Mouse (Mus musculus) liver, embryonic 11.5 days (tissue): ENCODE measurements around the gene Slc25a45. TPM values are rescaled to one million over a fixed set of nuclear protein-coding genes. Genes with fewer than 3 reads are reported as not detected.

Experiments used
- ATAC-seq: fragments of 200-750 bp; cut with Nextera tagmentation; replicated peaks from 2 replicates; pipeline ENCODE4 v1.8.0; 2017; ENCODE audit warnings: moderate number of reproducible peaks, mild to moderate bottlenecking, moderate TSS enrichment, moderate library complexity; ENCODE audit not compliant: low FRiP score
- DNase-seq: peaks from one replicate; pipeline ENCODE4 v3.0.0-alpha.2; 2017; ENCODE audit warnings: low spot score
- H3K27ac ChIP-seq: fragments of 300-500 bp; sonication (generic); 2 replicates; pipeline ENCODE4 v1.5.1; 2014; ENCODE audit warnings: mild to moderate bottlenecking, low read depth, low read length, control low read depth
- H3K27me3 ChIP-seq: fragments of 300-500 bp; sonication (generic); replicated peaks from 2 replicates; pipeline ENCODE4 v1.6.1; 2014; ENCODE audit warnings: low read length, mixed read lengths; ENCODE audit not compliant: control insufficient read depth, insufficient read depth
- H3K36me3 ChIP-seq: fragments of 300-500 bp; sonication (generic); 2 replicates; pipeline ENCODE4 v1.6.1; 2014; ENCODE audit warnings: mild to moderate bottlenecking, low read length, moderate library complexity, mixed read lengths; ENCODE audit not compliant: control insufficient read depth, insufficient read depth
- H3K4me1 ChIP-seq: fragments of 300-500 bp; sonication (generic); replicated peaks from 2 replicates; pipeline ENCODE4 v1.6.1; 2014; ENCODE audit warnings: low read length, mixed read lengths; ENCODE audit not compliant: control insufficient read depth, insufficient read depth
- H3K4me2 ChIP-seq: fragments of 300-500 bp; sonication (generic); 2 replicates; pipeline ENCODE4 v1.6.1; 2014; ENCODE audit warnings: mild to moderate bottlenecking, control low read depth, moderate library complexity
- H3K4me3 ChIP-seq: fragments of 300-500 bp; sonication (generic); 2 replicates; pipeline ENCODE4 v1.5.1; 2014; ENCODE audit warnings: low read depth, low read length, control low read depth
- H3K9ac ChIP-seq: fragments of 300-500 bp; sonication (generic); 2 replicates; pipeline ENCODE4 v1.6.1; 2014; ENCODE audit warnings: low read depth, low read length, control low read depth
- H3K9me3 ChIP-seq: fragments of 300-500 bp; sonication (generic); 2 replicates; pipeline ENCODE4 v1.6.1; 2016; ENCODE audit warnings: low read length, inconsistent platforms, mixed read lengths; ENCODE audit not compliant: control insufficient read depth
- WGBS: fragments of 180-500 bp; shearing (Covaris S2); extraction: QIAGEN DNeasy Blood & Tissue Kit; methylation state at CpG from one replicate; pipeline ENCODE4 v1.1.7; 2014; 5-methylcytosine and 5-hydroxymethylcytosine counted together
- polyA plus RNA-seq: library from polyadenylated mRNA; unstranded; fragments of >200 nt; fragmentation: Nextera tagmentation; extraction: Ambion mirVana; gene quantifications from 2 replicates; pipeline ENCODE4 v1.2.1, GENCODE M21; 2014

Gene Slc25a45
- polyA plus RNA-seq, 1 experiment from 2014 or later: 8.2 TPM

DNA sequence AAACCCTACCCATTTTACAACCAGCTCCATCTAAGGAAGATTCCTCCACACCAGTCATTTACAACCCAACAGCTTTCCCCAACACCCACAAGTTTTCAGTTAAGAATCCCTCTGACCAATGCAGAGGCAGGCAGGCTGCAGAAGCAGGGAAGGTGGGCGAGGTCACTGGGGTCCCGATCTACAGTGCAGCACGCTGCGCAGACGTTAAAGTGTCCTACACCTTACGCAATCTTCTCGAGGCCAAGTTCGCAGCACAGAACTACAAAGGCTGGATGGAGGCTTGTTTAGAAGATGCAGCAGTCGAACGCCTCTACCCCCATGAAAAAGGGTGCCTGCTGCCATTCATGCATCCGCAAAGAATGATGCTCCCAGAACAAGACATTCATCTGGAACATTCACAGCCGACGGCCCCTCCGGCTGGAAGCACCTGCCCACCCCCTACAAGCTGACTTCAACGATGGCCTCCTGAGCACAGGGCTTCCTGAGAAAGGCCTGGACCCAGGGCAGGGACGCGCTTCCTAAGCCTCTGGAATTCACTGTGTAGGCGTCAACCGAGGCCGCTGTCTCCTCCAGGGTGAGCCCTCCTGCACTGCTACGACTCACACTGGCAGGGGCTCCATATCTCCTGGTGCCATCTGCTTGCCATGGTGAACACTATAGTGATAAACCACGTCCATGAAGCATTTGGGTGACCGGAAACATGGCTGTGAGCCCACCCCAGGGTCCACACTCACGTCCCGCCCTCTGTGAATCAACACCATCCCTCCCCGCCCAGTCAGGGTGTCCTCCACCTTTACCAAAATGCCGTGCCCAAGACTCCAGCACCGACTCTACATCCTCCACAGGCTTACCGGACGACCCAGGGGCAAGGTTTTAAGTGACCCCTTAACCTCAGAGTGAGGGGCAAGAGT is 33.6 kb upstream of the Slc25a45 start:
- ATAC-seq (peak; percentile 27; the same call in 1 of the 2 replicates), DNase-seq (no peak)
- Histone ChIP-seq H3K9ac (peak overlapping the region; percentile 65), H3K4me1 (peaks cover 72% of the 10 kb centered on the region), H3K9me3 (no peaks in the 10 kb centered on the region), H3K4me2 (peak overlapping the region; percentile 78), H3K27ac (peak overlapping the region; percentile 98), H3K36me3 (no peaks in the 10 kb centered on the region), H3K27me3 (no peaks in the 10 kb centered on the region), H3K4me3 (peak overlapping the region; percentile 46)
- WGBS: 52% methylated on average over 30 of the region's 30 CpGs

DNA sequence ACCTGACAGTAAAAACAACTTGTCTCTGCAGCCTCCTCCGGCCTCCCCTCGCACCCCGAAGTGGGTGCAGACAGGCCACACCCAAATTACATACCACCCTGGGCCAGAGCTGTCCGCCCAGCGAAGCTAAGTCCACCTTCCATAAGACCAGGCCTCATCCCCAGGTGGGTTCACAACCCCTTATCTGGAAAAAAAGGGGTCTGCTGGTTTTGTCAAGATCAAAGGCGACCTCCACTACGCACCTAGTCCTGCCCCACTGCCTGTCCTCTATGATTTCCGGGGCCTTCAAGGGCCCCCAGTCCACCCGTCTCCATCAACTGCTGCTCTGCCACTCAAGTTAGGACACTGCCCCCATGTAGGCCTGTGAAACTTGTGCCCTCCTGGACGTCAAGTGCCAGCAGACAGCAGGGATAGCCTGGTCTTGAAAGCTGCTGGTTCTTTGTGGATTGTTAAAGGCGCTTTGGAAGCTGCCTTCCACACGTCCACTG is 32.7 kb upstream of the Slc25a45 start:
- Histone ChIP-seq H3K9ac (peak overlapping the region; percentile 65), H3K4me1 (peaks cover 80% of the 10 kb centered on the region), H3K27ac (peak overlapping the region; percentile 98), H3K4me2 (peak overlapping the region; percentile 78), H3K9me3 (no peaks in the 10 kb centered on the region), H3K36me3 (no peaks in the 10 kb centered on the region), H3K27me3 (no peaks in the 10 kb centered on the region), H3K4me3 (peak overlapping the region; percentile 46)
- ATAC-seq (no peak), DNase-seq (peak; percentile 53)
- WGBS: 43% methylated on average over 12 of the region's 12 CpGs

DNA sequence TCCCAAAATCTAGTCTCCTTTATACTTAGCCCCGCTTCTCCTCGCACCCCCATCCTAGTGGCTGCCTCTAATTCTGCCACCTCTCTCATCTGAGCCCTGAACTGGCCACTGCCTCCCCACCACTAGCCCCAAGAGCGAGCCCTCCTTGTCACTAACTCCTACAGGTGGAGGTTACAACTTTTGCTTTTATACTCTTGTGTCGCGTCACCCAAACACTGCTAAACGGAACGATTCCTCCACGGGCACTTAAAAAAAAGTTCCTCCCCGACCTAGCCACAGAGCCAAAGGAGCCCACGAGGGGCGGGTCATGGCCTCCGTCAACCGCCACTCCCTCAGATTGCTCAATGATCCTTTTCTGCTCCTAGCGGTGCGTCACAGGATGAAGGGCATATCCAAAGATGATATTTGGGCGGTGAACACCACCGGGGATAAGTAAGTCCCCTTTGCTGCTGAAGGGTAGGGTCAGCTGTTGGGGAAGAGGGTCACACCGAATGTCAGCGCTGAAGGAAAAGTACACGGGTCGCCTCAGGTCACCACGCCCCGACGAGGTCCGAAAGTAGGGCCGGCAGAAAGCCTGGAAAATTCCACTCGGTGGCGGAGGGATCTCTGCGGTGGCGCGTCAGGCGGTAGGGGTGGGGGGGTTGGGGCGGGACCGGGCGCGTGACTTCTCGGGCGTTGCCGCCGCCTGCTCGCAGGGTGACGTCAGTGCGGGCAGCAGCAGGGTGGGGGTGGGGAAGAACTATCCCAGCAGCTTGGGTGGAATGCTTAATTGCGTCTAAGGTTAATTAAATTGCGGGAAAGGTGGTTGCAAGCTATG is 32.1 kb upstream of the Slc25a45 start:
- H3K9me3 ChIP-seq: no peaks in the 10 kb centered on the region
- no peaks in the 10 kb centered on the region for H3K36me3 ChIP-seq
- peak overlapping the region; percentile 98 for H3K27ac ChIP-seq
- WGBS: 2% methylated on average over 45 of the region's 45 CpGs
- H3K4me1 ChIP-seq: peaks cover 86% of the 10 kb centered on the region
- peak overlapping the region; percentile 46 for H3K4me3 ChIP-seq
- no peaks in the 10 kb centered on the region for H3K27me3 ChIP-seq
- peak overlapping the region; percentile 78 for H3K4me2 ChIP-seq
- ATAC-seq (peak; percentile 54; the same call in 1 of the 2 replicates), DNase-seq (peak; percentile 97)
- peak overlapping the region; percentile 65 for H3K9ac ChIP-seq

DNA sequence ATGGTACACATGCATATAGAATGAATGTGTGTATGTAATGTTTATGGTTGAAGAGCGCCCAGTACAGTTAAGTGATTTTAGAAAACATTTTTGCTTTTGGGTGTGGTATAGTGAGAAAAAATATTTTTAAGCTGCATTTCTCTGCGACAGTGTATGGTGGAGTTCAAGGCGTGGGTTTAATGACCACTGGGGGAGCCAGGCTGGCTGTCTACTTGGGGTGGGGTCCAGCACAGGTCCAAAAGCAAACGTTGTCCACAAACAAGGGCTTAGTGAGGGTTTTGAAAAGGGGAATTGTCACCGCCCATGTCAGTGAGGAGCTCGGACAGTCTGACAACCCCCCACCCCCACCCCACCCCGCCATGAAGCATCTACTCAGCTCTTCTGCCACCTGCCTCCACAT is 31.5 kb upstream of the Slc25a45 start:
- Histone ChIP-seq H3K9ac (peak overlapping the region; percentile 65), H3K4me1 (peaks cover 86% of the 10 kb centered on the region), H3K36me3 (no peaks in the 10 kb centered on the region), H3K27me3 (no peaks in the 10 kb centered on the region), H3K9me3 (no peaks in the 10 kb centered on the region), H3K27ac (peak overlapping the region; percentile 98), H3K4me3 (peak overlapping the region; percentile 46), H3K4me2 (peak overlapping the region; percentile 78)
- 2% methylated on average over 7 of the region's 7 CpGs for whole genome bisulfite sequencing
- DNase-seq (peak; percentile 64), ATAC-seq (no peak)

DNA sequence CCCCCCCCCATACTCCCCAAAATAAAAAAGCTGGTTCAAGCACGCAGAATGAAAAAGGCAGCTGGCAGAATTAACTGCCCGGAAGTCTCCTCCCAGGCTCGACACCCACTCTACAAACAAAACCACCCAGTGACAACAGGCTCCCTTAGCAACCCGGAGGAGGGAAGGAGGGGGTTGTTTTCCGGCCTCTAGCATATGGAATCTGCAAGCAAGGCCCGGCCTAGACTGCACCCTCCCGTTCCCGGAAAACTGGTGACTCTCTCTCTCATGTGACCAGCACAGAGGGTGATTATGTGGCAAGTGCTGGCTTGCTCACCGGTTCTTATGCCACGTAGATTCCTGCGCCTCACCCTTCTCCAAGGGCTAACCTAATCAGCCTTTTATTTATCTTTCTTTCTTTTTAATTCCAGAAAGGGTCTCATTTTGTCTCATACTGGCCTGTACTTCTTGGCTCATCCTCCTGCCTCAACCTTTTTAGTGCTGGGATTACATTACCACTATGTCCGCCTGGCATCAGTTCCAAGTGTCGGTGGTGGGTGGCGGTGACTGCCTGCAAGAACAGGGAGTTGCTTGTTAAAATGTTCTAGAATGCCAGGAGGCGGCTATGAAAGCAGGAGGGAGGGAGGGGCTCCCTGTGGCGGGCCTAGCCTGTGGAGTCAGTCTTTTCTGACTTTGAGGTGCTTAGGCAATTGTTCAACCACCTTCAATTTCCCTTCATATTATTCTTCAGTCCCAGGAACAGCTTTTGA is 30.9 kb upstream of the Slc25a45 start:
- H3K27ac ChIP-seq: peak overlapping the region; percentile 98
- peak; percentile 81 for DNase-seq
- H3K9ac ChIP-seq: peak overlapping the region; percentile 65
- H3K4me3 ChIP-seq: peak overlapping the region; percentile 46
- peak; percentile 66 for ATAC-seq
- peak overlapping the region; percentile 78 for H3K4me2 ChIP-seq
- H3K36me3 ChIP-seq: no peaks in the 10 kb centered on the region
- no peaks in the 10 kb centered on the region for H3K27me3 ChIP-seq
- H3K4me1 ChIP-seq: peaks cover 85% of the 10 kb centered on the region
- 7% methylated on average over 16 of the region's 16 CpGs for WGBS
- no peaks in the 10 kb centered on the region for H3K9me3 ChIP-seq

DNA sequence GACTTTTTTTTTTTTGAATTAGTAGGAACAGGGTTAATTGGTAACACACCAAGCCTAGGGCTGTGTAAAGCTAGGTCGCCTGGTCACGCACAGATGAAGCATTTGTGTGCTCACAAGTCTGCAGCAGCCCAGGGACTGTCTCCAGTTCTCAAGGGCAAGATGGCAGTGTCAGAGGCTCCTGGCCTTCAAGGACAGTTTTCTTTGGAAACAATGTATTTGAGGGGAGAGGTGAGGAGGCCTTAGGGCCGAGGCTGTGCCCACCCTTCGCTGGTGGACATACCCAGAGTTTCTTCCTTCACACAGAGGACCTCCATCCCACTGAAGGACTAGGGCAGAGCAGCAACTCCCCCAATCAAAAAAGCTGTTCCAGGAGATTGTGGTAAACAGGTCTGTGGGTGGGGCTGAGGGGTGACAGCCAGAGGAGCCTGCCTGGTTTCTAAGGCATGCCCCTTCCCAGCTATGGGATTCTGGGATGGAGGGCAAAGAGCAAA is 30.3 kb upstream of the Slc25a45 start:
- ATAC-seq (no peak), DNase-seq (no peak)
- 46% methylated on average over 4 of the region's 4 CpGs for WGBS
- Histone ChIP-seq H3K27me3 (no peaks in the 10 kb centered on the region), H3K4me1 (peaks cover 85% of the 10 kb centered on the region), H3K4me2 (peak overlapping the region; percentile 78), H3K4me3 (peak overlapping the region; percentile 46; the same call in 1 of the 2 replicates), H3K9ac (peak overlapping the region; percentile 65), H3K36me3 (peaks cover 5% of the 10 kb centered on the region; the same call in 1 of the 2 replicates), H3K27ac (peak overlapping the region; percentile 98), H3K9me3 (no peaks in the 10 kb centered on the region)

DNA sequence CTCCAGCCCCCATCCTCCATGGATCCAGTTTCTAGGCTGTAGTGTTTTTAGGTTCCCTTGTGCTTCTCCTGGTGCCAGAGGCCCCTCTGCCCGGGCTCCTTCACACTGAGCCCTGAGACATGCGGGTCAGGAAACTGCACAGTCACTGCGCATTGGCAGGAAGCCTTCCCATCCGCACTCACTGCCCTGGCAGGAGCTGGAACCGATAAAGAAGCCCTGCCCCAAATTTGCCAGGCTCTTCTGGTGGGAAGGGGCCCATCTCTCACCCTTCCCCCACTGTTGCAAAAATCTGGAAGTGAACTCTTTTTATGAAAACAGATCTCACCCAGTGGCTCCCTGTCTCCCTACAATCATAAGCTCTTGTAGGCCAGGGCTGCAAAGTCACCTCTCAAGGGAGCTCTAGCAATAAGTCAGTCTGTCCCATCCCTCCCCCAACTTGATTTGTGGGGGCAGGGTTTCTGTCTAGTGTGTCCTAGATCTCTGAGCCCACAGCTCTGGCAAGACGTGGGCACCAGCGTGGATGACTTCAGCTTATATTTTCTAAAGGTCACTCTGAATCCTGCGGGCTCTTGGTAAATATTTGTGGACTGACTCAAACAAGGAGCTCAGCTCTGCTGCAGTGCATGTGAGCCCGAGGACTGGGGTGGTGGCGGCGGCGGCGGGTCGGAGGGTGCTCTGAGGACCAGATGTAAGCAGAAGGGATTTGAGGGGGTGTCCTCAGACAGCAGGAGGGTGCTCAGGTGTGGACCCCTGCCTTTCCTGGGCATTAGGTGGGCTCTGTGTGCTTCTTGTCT is 29.4 kb upstream of the Slc25a45 start:
- peaks cover 6% of the 10 kb centered on the region; the same call in 1 of the 2 replicates for H3K36me3 ChIP-seq
- H3K27ac ChIP-seq: peak overlapping the region; percentile 98
- no peaks in the 10 kb centered on the region for H3K27me3 ChIP-seq
- ATAC-seq (peak; percentile 35; the same call in 1 of the 2 replicates), DNase-seq (peak; percentile 58)
- no peaks in the 10 kb centered on the region for H3K9me3 ChIP-seq
- H3K4me3 ChIP-seq: peak overlapping the region; percentile 18
- H3K4me2 ChIP-seq: peak overlapping the region; percentile 78
- 38% methylated on average over 14 of the region's 14 CpGs for WGBS
- peaks cover 79% of the 10 kb centered on the region for H3K4me1 ChIP-seq
- H3K9ac ChIP-seq: peak overlapping the region; percentile 65
